Mouse (Mus musculus) cerebellum, postnatal 25 days (tissue): Measurements from ENCODE around the gene Zfhx3.

Source experiments
- DNase-seq, 2 experiments: peaks; one replicate each; pipeline ENCODE4 v3.0.0; 2021; ENCODE audit warnings: mixed read lengths in 2 of 2

The Zfhx3 gene

GRCm38 (mm10) chr8:108881336-108881735 lies 938.9 kb downstream of the Zfhx3 start:
- no peak for DNase-seq

- DNase-seq, result no peak
Measured at GRCm38 (mm10) chr8:108882073-108882472, 939.6 kb downstream of the Zfhx3 start.

GRCm38 (mm10) chr8:108883381-108883780 lies 940.9 kb downstream of the Zfhx3 start:
- no peak for DNase-seq

DNA sequence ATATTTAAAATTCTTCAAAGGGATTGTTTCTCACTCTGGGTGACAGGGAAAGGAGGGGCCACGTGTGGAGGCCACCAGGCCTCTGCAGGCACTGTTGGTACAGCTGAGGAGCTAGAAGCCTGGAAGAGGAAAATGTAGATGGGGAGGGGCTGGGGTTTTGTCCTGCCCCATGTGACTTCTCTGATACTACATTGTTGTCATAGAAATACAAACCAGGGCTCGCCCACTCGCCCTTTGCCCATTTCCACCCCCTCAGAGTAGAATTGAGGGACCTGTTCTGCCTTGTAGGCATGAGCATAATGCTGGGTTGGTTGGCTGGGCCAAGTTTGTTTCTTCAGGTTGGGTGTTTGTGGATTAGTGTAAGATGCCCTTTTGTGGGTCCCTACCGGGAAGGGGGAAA lies 942.5 kb downstream of the Zfhx3 start:
- no peak for DNase-seq

GRCm38 (mm10) chr8:108885450-108885849 lies 943.0 kb downstream of the Zfhx3 start:
- DNase-seq, result peak; percentile 85 to 88

GRCm38 (mm10) chr8:108885861-108886260 lies 943.4 kb downstream of the Zfhx3 start:
- DNase-seq, result no peak

DNA sequence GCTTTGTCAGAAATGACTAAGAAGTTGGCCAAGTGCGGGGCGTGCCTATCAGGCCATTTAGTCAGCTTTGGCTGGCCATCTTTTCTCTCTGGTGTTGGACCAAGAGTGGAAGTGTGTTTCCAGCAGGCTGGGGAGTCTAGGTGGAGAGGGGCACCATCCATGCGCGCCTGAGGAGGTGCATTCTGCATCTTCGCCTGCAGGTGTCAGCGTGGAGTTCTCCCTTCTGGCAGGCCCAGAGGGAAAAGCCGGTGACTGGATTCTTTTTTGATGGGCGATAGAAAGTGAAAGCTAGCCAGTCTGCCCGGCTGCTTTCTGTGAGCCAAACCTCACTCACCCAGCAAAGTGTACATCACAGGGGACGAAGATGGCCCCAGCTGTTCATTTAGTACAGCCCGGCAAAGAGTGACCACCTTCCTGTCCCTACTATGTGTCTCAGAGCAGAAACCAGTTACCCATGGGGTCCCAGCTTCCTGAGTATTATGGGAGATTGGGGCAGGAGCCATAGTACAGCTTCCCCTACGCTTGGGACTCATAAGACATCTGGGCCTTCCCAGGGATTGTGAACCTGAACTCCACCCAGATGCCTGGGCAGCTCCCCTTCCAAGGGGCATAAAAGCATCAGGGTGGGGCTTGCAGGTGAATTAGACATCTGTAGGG lies 944.3 kb downstream of the Zfhx3 start:
- DNase-seq, result peak; percentile 83 to 87

DNA sequence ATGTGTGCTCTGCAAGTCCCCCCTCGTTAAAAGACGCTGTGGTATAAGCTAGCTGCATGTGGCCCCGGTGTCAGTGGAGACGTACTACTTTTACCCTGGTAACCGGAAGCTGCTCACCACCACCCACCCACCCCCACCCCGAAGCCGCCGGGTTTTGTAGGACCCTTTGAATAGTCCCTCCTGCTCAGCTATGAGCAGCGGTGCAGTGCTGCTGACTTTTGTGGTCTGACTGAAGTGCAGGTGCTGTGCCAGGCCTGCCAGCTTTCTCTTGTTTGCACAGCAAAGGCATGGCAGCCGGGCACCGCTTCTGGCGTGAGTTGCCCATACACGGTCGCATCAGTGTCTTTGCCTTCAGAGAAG lies 944.8 kb downstream of the Zfhx3 start:
- no peak for DNase-seq

DNA sequence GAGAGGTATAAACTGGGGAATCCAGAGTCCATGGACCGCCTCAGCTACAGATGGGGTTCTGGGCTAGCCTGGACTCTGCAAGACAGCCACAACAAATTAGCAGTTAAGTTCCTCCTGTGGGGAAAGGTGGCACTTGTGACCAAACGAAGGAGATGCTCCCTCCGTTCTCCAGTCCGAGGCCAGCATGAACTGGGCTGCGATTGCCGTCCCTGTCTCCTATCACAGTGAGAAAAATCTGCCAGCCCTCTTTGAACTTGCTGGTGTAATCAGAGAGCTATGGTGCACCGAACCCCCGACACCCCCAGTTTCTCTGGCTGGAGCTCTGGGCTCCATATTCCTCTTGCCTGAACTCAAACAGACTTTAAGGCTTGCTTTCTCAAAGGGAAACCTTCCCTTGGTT lies 945.4 kb downstream of the Zfhx3 start:
- DNase-seq, result no peak

DNA sequence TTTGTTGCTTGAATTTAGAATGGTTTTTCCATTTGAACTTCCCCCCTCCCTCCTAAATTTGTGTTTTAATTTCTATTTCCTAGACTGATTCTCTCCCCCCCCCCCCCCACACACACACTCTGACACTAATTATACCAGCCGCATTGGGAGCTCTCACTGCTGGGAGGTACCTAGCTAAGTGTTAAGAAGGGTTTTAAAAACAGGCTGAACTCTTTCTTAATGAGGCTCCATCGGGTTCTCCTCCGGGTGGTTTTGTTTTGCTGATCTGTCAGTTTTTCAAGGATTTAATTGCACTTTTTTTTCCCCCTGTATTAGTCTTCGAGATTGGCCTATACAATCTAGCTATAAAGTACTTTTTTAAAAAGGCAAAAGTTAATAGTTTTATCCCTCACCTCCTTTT lies 946.5 kb downstream of the Zfhx3 start:
- no peak for DNase-seq

- no peak for DNase-seq
Measured at GRCm38 (mm10) chr8:108889406-108889805, 947.0 kb downstream of the Zfhx3 start.

DNA sequence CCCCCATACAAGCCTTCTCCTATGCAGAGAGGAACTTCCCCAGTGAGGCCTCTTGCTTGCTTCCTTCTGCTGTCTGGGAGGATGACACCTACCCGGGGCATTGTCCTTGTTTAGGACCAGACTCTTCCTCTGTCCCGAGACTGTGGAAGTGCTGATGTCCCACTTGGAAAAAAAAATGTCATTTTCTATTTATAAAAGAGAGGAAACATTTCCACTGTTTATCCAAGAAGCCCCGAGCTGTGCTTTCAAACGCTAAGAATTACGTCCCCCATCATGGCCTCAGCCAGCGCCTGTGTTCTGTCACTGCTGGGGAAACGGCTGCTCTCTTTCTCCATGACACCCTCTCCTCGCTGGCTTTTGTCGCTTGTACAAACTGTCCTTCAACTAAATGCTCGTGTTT lies 951.8 kb downstream of the Zfhx3 start:
- no peak for DNase-seq

DNA sequence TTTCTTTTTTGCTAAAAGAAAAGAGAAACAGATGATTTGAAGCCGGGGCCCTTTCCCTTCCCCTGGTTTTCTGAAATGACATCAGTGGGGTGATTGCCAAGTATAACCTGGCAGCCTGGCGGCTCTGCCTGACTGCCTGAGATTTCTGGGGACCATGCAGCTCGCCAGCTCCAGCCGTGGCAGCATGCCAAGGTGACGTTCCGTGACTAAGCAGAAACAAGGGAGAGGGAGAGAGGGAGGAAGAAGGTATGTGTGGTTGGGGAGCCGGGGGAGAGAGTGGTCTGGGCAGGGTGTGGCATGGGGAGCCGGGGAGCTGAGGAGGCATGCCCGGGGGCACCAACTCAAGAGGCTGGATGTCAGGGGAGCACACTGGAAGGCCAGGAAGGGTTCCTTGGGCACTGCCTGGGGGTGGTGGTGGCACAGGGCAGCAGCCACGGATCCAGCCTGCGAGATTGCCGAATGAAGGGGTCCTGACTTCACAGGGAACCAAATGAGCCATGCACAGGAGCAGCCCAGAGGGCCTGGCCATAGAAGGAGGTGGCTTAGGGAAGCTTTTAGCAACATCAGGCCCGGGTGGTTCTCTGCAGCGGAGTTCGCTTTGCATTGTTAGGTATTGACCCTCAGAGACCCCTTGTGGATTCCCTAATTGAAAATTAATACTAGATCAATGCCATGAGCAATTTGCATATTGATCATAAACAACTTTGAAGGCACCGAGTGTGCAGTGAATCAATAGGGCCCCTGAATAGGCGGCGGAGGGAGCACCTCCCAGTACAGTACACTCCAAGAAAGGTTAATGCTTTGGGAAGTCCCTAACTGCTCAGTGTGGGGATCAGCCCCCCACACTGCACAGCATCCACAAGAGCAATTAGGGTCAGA lies 954.3 kb downstream of the Zfhx3 start:
- peak; percentile 80 to 87 for DNase-seq

DNA sequence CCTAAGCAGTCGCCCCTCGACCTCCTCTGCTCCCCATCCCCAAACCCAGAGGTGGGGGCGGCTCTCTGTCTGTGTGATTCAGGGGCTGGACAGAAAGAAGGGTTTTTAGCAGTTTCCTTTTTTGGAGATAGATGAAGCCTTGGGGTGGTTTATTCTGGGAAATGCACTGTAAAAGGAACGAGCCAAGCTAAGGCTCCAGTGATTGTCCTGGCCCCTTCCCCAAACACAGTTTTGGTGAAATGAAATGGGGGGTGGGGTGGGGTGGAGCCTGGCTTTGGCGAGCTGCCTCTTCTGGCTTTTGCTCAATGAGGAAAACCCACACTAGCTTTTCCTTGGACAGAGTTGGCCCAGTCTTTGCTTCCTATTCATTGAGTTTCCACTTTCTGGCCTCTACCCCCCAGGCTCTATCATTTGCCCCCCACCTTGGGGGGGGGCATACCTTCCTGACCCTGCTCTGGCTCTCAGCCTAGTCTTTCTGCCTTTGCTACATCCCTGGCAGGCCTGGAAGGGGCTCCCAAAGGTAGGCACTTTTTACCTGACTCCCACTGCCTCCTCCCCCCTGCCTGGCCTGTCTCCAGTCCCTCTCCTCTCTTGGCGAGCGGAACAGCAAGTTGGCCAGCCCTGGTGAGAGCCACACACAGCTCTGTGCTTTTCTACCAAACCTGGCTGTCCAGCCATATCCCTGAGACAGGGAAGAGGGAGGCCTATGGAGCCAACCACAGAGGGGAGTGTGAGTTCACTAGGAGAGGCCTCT lies 955.1 kb downstream of the Zfhx3 start:
- no peak for DNase-seq

DNA sequence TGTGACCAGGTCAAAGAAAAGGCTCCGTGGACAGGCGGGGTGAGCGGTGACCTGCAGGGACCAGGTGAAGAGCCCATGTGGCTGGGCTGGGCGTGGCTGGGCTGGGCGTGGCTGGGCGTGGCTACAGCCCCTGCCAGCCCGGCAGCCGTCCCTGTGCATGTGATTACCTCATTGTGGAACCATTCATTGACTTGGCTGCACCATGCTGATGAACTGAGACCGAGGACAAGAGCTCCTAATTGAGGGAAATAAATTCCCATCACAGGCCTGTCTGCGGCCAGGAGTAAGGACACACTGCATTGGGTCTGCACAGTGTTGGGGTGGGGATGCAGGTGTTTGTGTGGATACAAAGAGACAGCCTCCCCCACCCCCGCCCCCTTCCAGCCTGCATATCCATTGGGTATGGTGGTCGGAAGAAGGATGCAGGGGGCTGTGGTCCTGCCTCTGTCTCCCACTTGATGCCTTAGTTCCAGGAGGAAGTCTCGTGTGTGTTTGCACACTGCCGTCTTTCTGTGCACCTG lies 956.9 kb downstream of the Zfhx3 start:
- DNase-seq, result no peak

GRCm38 (mm10) chr8:108900541-108900940 lies 958.1 kb downstream of the Zfhx3 start:
- DNase-seq, result no peak

DNA sequence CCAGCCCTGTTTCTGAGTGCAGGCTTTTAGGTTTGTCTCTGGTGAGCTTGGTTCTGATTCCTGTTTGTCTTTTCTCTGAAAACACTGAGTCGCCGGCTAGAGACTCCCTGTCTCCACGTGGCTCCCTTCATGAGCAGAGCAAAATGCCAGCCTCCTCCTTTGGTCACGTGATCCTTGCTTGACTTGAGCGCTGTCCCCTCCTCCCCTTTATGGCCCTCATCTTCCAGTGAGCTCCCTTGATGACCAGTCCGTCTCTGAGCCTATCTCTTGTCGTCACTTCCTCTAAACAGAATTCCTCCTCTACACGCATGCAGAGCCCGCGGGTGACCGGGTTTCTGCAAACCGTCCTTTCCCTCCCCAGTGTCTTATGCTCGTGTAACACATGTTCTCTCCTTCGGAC lies 958.8 kb downstream of the Zfhx3 start:
- DNase-seq, result no peak

- DNase-seq, result no peak
Measured at GRCm38 (mm10) chr8:108903550-108903949, 961.1 kb downstream of the Zfhx3 start.

DNA sequence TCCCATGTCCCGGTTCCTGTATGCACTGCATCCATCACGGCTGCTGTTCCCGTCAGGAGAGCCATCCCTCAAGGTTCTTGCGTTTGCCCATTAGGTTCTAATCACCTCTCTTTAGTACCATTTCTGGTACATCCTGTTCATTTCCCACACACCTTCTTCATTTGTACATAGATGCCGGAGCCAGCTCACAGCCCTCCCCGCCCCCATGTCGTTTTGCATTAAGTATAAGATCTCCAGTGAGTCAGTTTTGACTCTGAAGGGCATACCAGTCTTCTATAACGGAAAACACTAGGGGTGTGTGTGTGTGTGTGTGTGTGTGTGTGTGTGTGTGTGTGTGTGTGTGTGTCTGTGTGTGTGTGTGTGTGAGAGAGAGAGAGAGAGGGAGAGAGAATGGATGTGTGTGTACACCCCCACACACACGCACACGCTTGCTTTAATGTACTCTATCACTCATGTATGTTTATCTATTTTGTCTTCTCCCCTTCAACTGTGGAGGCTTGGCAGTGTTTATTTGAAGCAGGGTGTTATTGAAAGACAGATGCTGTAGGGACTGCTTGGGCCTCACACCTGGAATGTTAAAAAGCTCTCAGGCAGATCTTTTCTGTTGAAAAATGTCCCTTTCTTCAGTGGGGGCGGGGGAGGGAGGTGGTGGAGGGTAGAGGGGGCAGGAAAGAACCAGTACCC lies 962.0 kb downstream of the Zfhx3 start:
- no peak for DNase-seq

- DNase-seq, result no peak
Measured at GRCm38 (mm10) chr8:108908066-108908465, 965.6 kb downstream of the Zfhx3 start.

DNA sequence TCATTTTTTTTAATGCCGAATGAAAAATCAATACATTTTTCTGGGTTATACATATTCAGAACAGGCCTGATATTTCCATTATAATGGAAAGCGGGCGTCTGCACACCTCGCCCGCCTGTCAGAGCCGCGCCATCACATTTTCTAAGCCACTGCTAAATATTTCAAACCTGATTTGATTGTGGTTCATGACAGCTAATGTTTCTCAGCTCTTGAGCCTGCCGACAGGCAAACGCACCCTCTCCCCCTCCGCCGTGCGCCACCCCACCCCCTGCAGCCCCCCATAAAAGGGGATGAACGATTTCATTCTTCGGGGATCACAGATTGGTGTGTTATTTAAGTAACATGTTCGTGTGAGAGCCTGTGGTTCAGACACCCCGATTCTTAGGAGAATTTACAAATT lies 966.1 kb downstream of the Zfhx3 start:
- DNase-seq, result no peak

DNA sequence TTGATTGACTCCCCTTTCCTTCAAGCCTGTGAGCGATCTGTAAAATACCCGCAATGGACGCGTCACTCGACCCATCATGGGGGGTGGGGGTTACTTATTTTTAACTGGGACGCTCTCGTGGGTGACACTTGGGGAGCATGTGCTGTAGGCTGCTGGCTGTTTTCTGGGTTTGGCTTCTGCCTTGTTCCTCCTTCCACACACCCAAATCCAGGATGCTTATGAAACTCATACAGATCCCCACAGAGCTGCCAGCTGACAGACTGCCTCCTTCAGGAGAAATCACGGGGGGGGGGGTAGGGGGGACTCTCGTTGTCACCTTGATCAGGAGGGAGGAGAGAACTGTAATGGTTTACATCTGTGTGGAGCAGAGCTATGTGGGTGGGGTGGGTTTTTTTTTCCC lies 966.6 kb downstream of the Zfhx3 start:
- DNase-seq, result no peak

GRCm38 (mm10) chr8:108909455-108909854 lies 967.0 kb downstream of the Zfhx3 start:
- no peak for DNase-seq
